Mouse (Mus musculus) heart, postnatal 0 days (tissue): Measurements from ENCODE around the gene Spats2. TPM values are rescaled to one million over a fixed set of nuclear protein-coding genes. Genes with fewer than 3 reads are reported as not detected.

Experiments
- ATAC-seq: fragments of 200-750 bp; cut with Nextera tagmentation; 2 replicates; pipeline ENCODE4 v1.8.0; 2017; ENCODE audit warnings: low read depth, moderate number of reproducible peaks, moderate library complexity; ENCODE audit not compliant: insufficient read depth
- DNase-seq: peaks from one replicate; pipeline ENCODE4 v3.0.0-alpha.2; 2016; ENCODE audit warnings: low spot score
- H3K27ac ChIP-seq: fragments of 300-500 bp; sonication (generic); 2 replicates; pipeline ENCODE4 v1.5.1; 2014; ENCODE audit warnings: low read depth, mild to moderate bottlenecking
- H3K27me3 ChIP-seq: fragments of 300-500 bp; sonication (generic); 2 replicates; pipeline ENCODE4 v1.6.1; 2014; ENCODE audit warnings: low read length, mixed read lengths; ENCODE audit not compliant: control insufficient read depth, insufficient read depth
- H3K36me3 ChIP-seq: fragments of 300-500 bp; sonication (generic); replicated peaks from 2 replicates; pipeline ENCODE4 v1.6.1; 2014; ENCODE audit warnings: low read length, mixed read lengths; ENCODE audit not compliant: control insufficient read depth, insufficient read depth
- H3K4me1 ChIP-seq: fragments of 300-500 bp; sonication (generic); 2 replicates; pipeline ENCODE4 v1.6.1; 2014; ENCODE audit warnings: antibody characterized with exemption; ENCODE audit not compliant: control insufficient read depth, insufficient read depth
- H3K4me2 ChIP-seq: fragments of 300-500 bp; sonication (generic); 2 replicates; pipeline ENCODE4 v1.6.1; 2014; ENCODE audit warnings: low read depth, mild to moderate bottlenecking, low read length, moderate library complexity
- H3K4me3 ChIP-seq: fragments of 300-500 bp; sonication (generic); 2 replicates; pipeline ENCODE4 v1.5.1; 2014; ENCODE audit warnings: low read depth, low read length
- H3K9ac ChIP-seq: fragments of 300-500 bp; sonication (generic); replicated peaks from 2 replicates; pipeline ENCODE4 v1.6.1; 2014; ENCODE audit warnings: low read depth, low read length, mixed read lengths
- H3K9me3 ChIP-seq: fragments of 300-500 bp; sonication (generic); replicated peaks from 2 replicates; pipeline ENCODE4 v1.6.1; 2016; ENCODE audit warnings: low read length; ENCODE audit not compliant: control insufficient read depth
- CTCF ChIP-seq: IDR thresholded peaks from 2 replicates; pipeline ENCODE4 v1.5.1; 2016; ENCODE audit warnings: antibody characterized with exemption, control low read depth, low read depth
- EP300 ChIP-seq: IDR thresholded peaks from 2 replicates; pipeline ENCODE4 v1.6.1; 2016; ENCODE audit warnings: antibody characterized with exemption, low read depth
- WGBS: fragments of 180-500 bp; shearing (Covaris S2); extraction: QIAGEN DNeasy Blood & Tissue Kit; methylation state at CpG from one replicate; pipeline ENCODE4 v1.1.7; 2014; 5-methylcytosine and 5-hydroxymethylcytosine counted together
- polyA plus RNA-seq: library from polyadenylated mRNA; unstranded; fragments of >200 nt; fragmentation: Nextera tagmentation; extraction: Ambion mirVana; gene quantifications from 2 replicates; pipeline ENCODE4 v1.2.1, GENCODE M21; 2015
- total RNA-seq: library from RNA; depleted of rRNA; stranded (reverse); fragments of >200 nt; gene quantifications from 2 replicates; pipeline ENCODE4 v1.2.3, GENCODE M21; 2014; ENCODE audit warnings: low replicate concordance

The Spats2 gene
- total and polyA plus RNA-seq, 2 experiments from 2014 or later: 16.1 to 17.6 TPM

- Histone ChIP-seq H3K4me3 (no peak overlapping the region), H3K27ac (no peak overlapping the region; the same call in 1 of the 2 replicates), H3K4me1 (peaks cover 27% of the 10 kb centered on the region; the same call in 1 of the 2 replicates), H3K4me2 (no peak overlapping the region), H3K9me3 (no peaks in the 10 kb centered on the region), H3K36me3 (0 out of 2 replicates have a peak, but pooled peaks cover 9% of the 10 kb centered on the region), H3K27me3 (no peaks in the 10 kb centered on the region), H3K9ac (no peak overlapping the region)
- ATAC-seq: no peak
- DNase-seq: no peak
- WGBS: 77% methylated on average over 11 of the region's 11 CpGs
- TF ChIP-seq EP300 (no peak), CTCF (no peak)
Measured at GRCm38 (mm10) chr15:99129441-99129840, 3.7 kb downstream of the Spats2 start.

- H3K27me3 ChIP-seq: no peaks in the 10 kb centered on the region
- H3K27ac ChIP-seq: peak overlapping the region; percentile 27; the same call in 1 of the 2 replicates
- TF ChIP-seq EP300: no peak
- no peak for TF ChIP-seq CTCF
- H3K4me3 ChIP-seq: no peak overlapping the region
- H3K4me2 ChIP-seq: no peak overlapping the region
- H3K9ac ChIP-seq: 0 out of 2 replicates have a peak overlapping the region, but pooled peaks have one; percentile 14
- ATAC-seq (no peak), DNase-seq (no peak)
- H3K4me1 ChIP-seq: peaks cover 27% of the 10 kb centered on the region; the same call in 1 of the 2 replicates
- 0 out of 2 replicates have a peak, but pooled peaks cover 9% of the 10 kb centered on the region for H3K36me3 ChIP-seq
- H3K9me3 ChIP-seq: no peaks in the 10 kb centered on the region
- 53% methylated on average over 22 of the region's 22 CpGs for WGBS
Measured at GRCm38 (mm10) chr15:99129956-99130910, 4.5 kb downstream of the Spats2 start.

- no peak overlapping the region for H3K9ac ChIP-seq
- no peaks in the 10 kb centered on the region for H3K27me3 ChIP-seq
- WGBS: 62% methylated on average over 5 of the region's 5 CpGs
- H3K4me1 ChIP-seq: no peaks in the 10 kb centered on the region
- no peak overlapping the region for H3K27ac ChIP-seq
- peaks cover 4% of the 10 kb centered on the region; the same call in 1 of the 2 replicates for H3K9me3 ChIP-seq
- H3K4me2 ChIP-seq: no peak overlapping the region
- TF ChIP-seq EP300 (no peak), CTCF (no peak)
- H3K4me3 ChIP-seq: no peak overlapping the region
- H3K36me3 ChIP-seq: 0 out of 2 replicates have a peak, but pooled peaks cover 8% of the 10 kb centered on the region
- ATAC-seq: no peak
- no peak for DNase-seq
Measured at GRCm38 (mm10) chr15:99138389-99138788, 12.7 kb downstream of the Spats2 start.

GRCm38 (mm10) chr15:99139669-99140068 is 14.0 kb downstream of the Spats2 start:
- no peaks in the 10 kb centered on the region for H3K4me1 ChIP-seq
- 66% methylated on average over 6 of the region's 6 CpGs for WGBS

GRCm38 (mm10) chr15:99150516-99150915 is 24.8 kb downstream of the Spats2 start:
- H3K4me1 ChIP-seq: no peaks in the 10 kb centered on the region
- no peak overlapping the region for H3K4me2 ChIP-seq
- TF ChIP-seq CTCF: no peak
- no peak for TF ChIP-seq EP300
- H3K4me3 ChIP-seq: no peak overlapping the region
- H3K36me3 ChIP-seq: peaks cover 21% of the 10 kb centered on the region
- no peak overlapping the region for H3K9ac ChIP-seq
- no peaks in the 10 kb centered on the region for H3K9me3 ChIP-seq
- no peak for ATAC-seq
- WGBS: 79% methylated on average over 7 of the region's 7 CpGs
- no peaks in the 10 kb centered on the region for H3K27me3 ChIP-seq
- no peak overlapping the region for H3K27ac ChIP-seq
- no peak for DNase-seq

More at GRCm38 (mm10) chr15:99139669-99140068, 14.0 kb downstream of the Spats2 start:
- Histone ChIP-seq H3K9me3 (peaks cover 4% of the 10 kb centered on the region; the same call in 1 of the 2 replicates), H3K4me2 (no peak overlapping the region), H3K4me3 (no peak overlapping the region), H3K27me3 (no peaks in the 10 kb centered on the region), H3K27ac (no peak overlapping the region), H3K9ac (no peak overlapping the region), H3K36me3 (0 out of 2 replicates have a peak, but pooled peaks cover 5% of the 10 kb centered on the region)
- DNase-seq (peak; percentile 59), ATAC-seq (peak; percentile 62; the same call in 1 of the 2 replicates)
- no peak for TF ChIP-seq EP300
- peak; percentile 67 for TF ChIP-seq CTCF
